Mouse (Mus musculus): Measurements from ENCODE around the gene Kin. TPM values are rescaled to one million over a fixed set of nuclear protein-coding genes. Genes with fewer than 3 reads are reported as not detected.

Gene Kin
- total RNA-seq, 1 experiment: 18.9 TPM

- Histone ChIP-seq H3K4me3 (ENCODE audit: insufficient read depth in 1 of 2, low read depth in 1 of 2, low read length in 2 of 2, poor library complexity in 1 of 2, severe bottlenecking in 1 of 2) (no peak overlapping the region), H3K27ac (ENCODE audit: insufficient read depth, low read depth, low read length, poor library complexity, severe bottlenecking) (no peak overlapping the region), H3K9ac (ENCODE audit: insufficient read depth, low read depth, low read length, poor library complexity, severe bottlenecking) (no peak overlapping the region), H3K4me1 (ENCODE audit: control insufficient read depth in 2 of 2, insufficient read depth in 2 of 2, low read length in 2 of 2, poor library complexity in 1 of 2) (no peaks in the 10 kb centered on the region), H3K36me3 (ENCODE audit: control insufficient read depth, insufficient read depth, low read length, poor library complexity, severe bottlenecking) (no peaks in the 10 kb centered on the region), H3K9me3 (ENCODE audit: control insufficient read depth, insufficient read depth, low read depth, low read length) (no peaks in the 10 kb centered on the region)
- DNase-seq (ENCODE audit: low read depth, low spot score): no peak
- in situ Hi-C loops (cut with MboI; ENCODE audit: low sequenced_read_pairs in 2 of 2, unreplicated experiment in 2 of 2): no loop called here
- no peak for TF ChIP-seq CHD2 (IDR thresholded peaks at IDR 0.05; ENCODE audit: low read depth, low read length)
- no peak for TF ChIP-seq ZNF384 (IDR thresholded peaks at IDR 0.05; ENCODE audit: low read depth, low read length)
- no peak for TF ChIP-seq HCFC1 (IDR thresholded peaks at IDR 0.05; ENCODE audit: borderline replicate concordance, insufficient read depth, low read length)
- no peak for TF ChIP-seq MAFK (IDR thresholded peaks at IDR 0.05; ENCODE audit: insufficient read depth, low read depth, low read length)
- TF ChIP-seq ZC3H11A (IDR thresholded peaks at IDR 0.05; ENCODE audit: borderline replicate concordance, low read depth, low read length): no peak
Measured at GRCm38 (mm10) chr2:10133941-10134340, 53.5 kb downstream of the Kin start.

- DNase-seq (ENCODE audit: low read depth, low spot score): no peak
- H3K9ac ChIP-seq (ENCODE audit: insufficient read depth, low read depth, low read length, poor library complexity, severe bottlenecking): no peak overlapping the region
- in situ Hi-C loops (cut with MboI; ENCODE audit: low sequenced_read_pairs in 2 of 2, unreplicated experiment in 2 of 2): no loop called here
- TF ChIP-seq MAFK (IDR thresholded peaks at IDR 0.05; ENCODE audit: insufficient read depth, low read depth, low read length): no peak
- TF ChIP-seq ZNF384 (IDR thresholded peaks at IDR 0.05; ENCODE audit: low read depth, low read length): no peak
- no peak for TF ChIP-seq HCFC1 (IDR thresholded peaks at IDR 0.05; ENCODE audit: borderline replicate concordance, insufficient read depth, low read length)
- TF ChIP-seq CHD2 (IDR thresholded peaks at IDR 0.05; ENCODE audit: low read depth, low read length): no peak
- no peak for TF ChIP-seq ZC3H11A (IDR thresholded peaks at IDR 0.05; ENCODE audit: borderline replicate concordance, low read depth, low read length)
- H3K4me1 ChIP-seq (ENCODE audit: control insufficient read depth in 2 of 2, insufficient read depth in 2 of 2, low read length in 2 of 2, poor library complexity in 1 of 2): no peaks in the 10 kb centered on the region
- no peaks in the 10 kb centered on the region for H3K36me3 ChIP-seq (ENCODE audit: control insufficient read depth, insufficient read depth, low read length, poor library complexity, severe bottlenecking)
- no peaks in the 10 kb centered on the region for H3K9me3 ChIP-seq (ENCODE audit: control insufficient read depth, insufficient read depth, low read depth, low read length)
- H3K27ac ChIP-seq (ENCODE audit: insufficient read depth, low read depth, low read length, poor library complexity, severe bottlenecking): no peak overlapping the region
- H3K4me3 ChIP-seq (ENCODE audit: insufficient read depth in 1 of 2, low read depth in 1 of 2, low read length in 2 of 2, poor library complexity in 1 of 2, severe bottlenecking in 1 of 2): no peak overlapping the region
Measured at GRCm38 (mm10) chr2:10137320-10137719, 56.9 kb downstream of the Kin start.

GRCm38 (mm10) chr2:10140456-10140855 is 60.1 kb downstream of the Kin start:
- no peak for TF ChIP-seq ZC3H11A (IDR thresholded peaks at IDR 0.05; ENCODE audit: borderline replicate concordance, low read depth, low read length)
- TF ChIP-seq CHD2 (IDR thresholded peaks at IDR 0.05; ENCODE audit: low read depth, low read length): no peak
- TF ChIP-seq ZNF384 (IDR thresholded peaks at IDR 0.05; ENCODE audit: low read depth, low read length): no peak
- TF ChIP-seq MAFK (IDR thresholded peaks at IDR 0.05; ENCODE audit: insufficient read depth, low read depth, low read length): no peak
- TF ChIP-seq HCFC1 (IDR thresholded peaks at IDR 0.05; ENCODE audit: borderline replicate concordance, insufficient read depth, low read length): no peak
- no peak overlapping the region for H3K4me3 ChIP-seq (ENCODE audit: insufficient read depth in 1 of 2, low read depth in 1 of 2, low read length in 2 of 2, poor library complexity in 1 of 2, severe bottlenecking in 1 of 2)
- H3K27ac ChIP-seq (ENCODE audit: insufficient read depth, low read depth, low read length, poor library complexity, severe bottlenecking): no peak overlapping the region
- no peaks in the 10 kb centered on the region for H3K36me3 ChIP-seq (ENCODE audit: control insufficient read depth, insufficient read depth, low read length, poor library complexity, severe bottlenecking)
- no peaks in the 10 kb centered on the region for H3K9me3 ChIP-seq (ENCODE audit: control insufficient read depth, insufficient read depth, low read depth, low read length)
- H3K4me1 ChIP-seq (ENCODE audit: control insufficient read depth in 2 of 2, insufficient read depth in 2 of 2, low read length in 2 of 2, poor library complexity in 1 of 2): no peaks in the 10 kb centered on the region
- DNase-seq (ENCODE audit: low read depth, low spot score): no peak
- in situ Hi-C loops (cut with MboI; ENCODE audit: low sequenced_read_pairs in 2 of 2, unreplicated experiment in 2 of 2): no loop called here
- no peak overlapping the region for H3K9ac ChIP-seq (ENCODE audit: insufficient read depth, low read depth, low read length, poor library complexity, severe bottlenecking)

Other genes starting within 250 kb of the Kin start
- gene 4930412O13Rik, start 199.3 kb upstream of the Kin start, total RNA-seq (2012; rRNA removed): 0.54 TPM in 1 of 2 replicates, not detected in the other
- not detected in 2 replicates for gene 9230102O04Rik, start 191.1 kb upstream of the Kin start, total RNA-seq (2012; rRNA removed)
- 0.37 and 2.2 TPM in 2 replicates for gene Gata3, start 190.6 kb upstream of the Kin start, total RNA-seq (2012; rRNA removed)
- gene Taf3, start 32.0 kb upstream of the Kin start, total RNA-seq (2012; rRNA removed): 7.2 and 7.8 TPM in 2 replicates
- 285 and 386 TPM in 2 replicates for gene Atp5c1, start 83 bp upstream of the Kin start, total RNA-seq (2012; rRNA removed)
- not detected in 2 replicates for gene Itih2, start 50.8 kb downstream of the Kin start, total RNA-seq (2012; rRNA removed)
- gene Itih5, start 73.0 kb downstream of the Kin start, total RNA-seq (2012; rRNA removed): 0.63 and 0.76 TPM in 2 replicates

All from ES-E14 (cell line).